Mouse (Mus musculus) heart, embryonic 11.5 days (tissue): ENCODE measurements around the gene Atcay. TPM values are rescaled to one million over a fixed set of nuclear protein-coding genes. Genes with fewer than 3 reads are reported as not detected.
"Not testable (repeated sequence)": the region's sequence is repeated elsewhere in the genome, so short reads cannot be mapped to it uniquely, and the experiment has no call there.

Experiments
- ATAC-seq: fragments of 200-750 bp; cut with Nextera tagmentation; replicated peaks from 2 replicates; pipeline ENCODE4 v1.8.0; 2017; ENCODE audit warnings: moderate library complexity; ENCODE audit not compliant: insufficient number of reproducible peaks, low FRiP score, low TSS enrichment
- H3K27ac ChIP-seq: fragments of 300-500 bp; sonication (generic); 2 replicates; pipeline ENCODE4 v1.5.1; 2014; ENCODE audit warnings: mild to moderate bottlenecking, low read depth, low read length
- H3K27me3 ChIP-seq: fragments of 300-500 bp; sonication (generic); 2 replicates; pipeline ENCODE4 v1.6.1; 2014; ENCODE audit warnings: mild to moderate bottlenecking, low read length, mixed read lengths; ENCODE audit not compliant: control insufficient read depth, insufficient read depth
- H3K36me3 ChIP-seq: fragments of 300-500 bp; sonication (generic); 2 replicates; pipeline ENCODE4 v1.6.1; 2014; ENCODE audit warnings: mild to moderate bottlenecking, low read length, moderate library complexity, mixed read lengths; ENCODE audit not compliant: control insufficient read depth, insufficient read depth
- H3K4me1 ChIP-seq: fragments of 300-500 bp; sonication (generic); 2 replicates; pipeline ENCODE4 v1.6.1; 2014; ENCODE audit warnings: low read length; ENCODE audit not compliant: control insufficient read depth, insufficient read depth
- H3K4me2 ChIP-seq: fragments of 300-500 bp; sonication (generic); 2 replicates; pipeline ENCODE4 v1.6.1; 2014; ENCODE audit warnings: mild to moderate bottlenecking, moderate library complexity
- H3K4me3 ChIP-seq: fragments of 300-500 bp; sonication (generic); 2 replicates; pipeline ENCODE4 v1.5.1; 2014; ENCODE audit warnings: low read depth, low read length
- H3K9ac ChIP-seq: fragments of 300-500 bp; sonication (generic); 2 replicates; pipeline ENCODE4 v1.6.1; 2014; ENCODE audit warnings: mild to moderate bottlenecking, low read depth, low read length, moderate library complexity
- H3K9me3 ChIP-seq: fragments of 300-500 bp; sonication (generic); replicated peaks from 2 replicates; pipeline ENCODE4 v1.6.1; 2016; ENCODE audit warnings: low read length; ENCODE audit not compliant: control insufficient read depth
- WGBS: fragments of 180-500 bp; shearing (Covaris S2); extraction: QIAGEN DNeasy Blood & Tissue Kit; methylation state at CpG from one replicate; pipeline ENCODE4 v1.1.7; 2014; ENCODE audit not compliant: insufficient replicate concordance; 5-methylcytosine and 5-hydroxymethylcytosine counted together
- polyA plus RNA-seq: library from polyadenylated mRNA; unstranded; fragments of >200 nt; fragmentation: Nextera tagmentation; extraction: Ambion mirVana; gene quantifications from 2 replicates; pipeline ENCODE4 v1.2.1, GENCODE M21; 2014

Gene Atcay
- polyA plus RNA-seq, 1 experiment from 2014 or later: 0.60 TPM

DNA sequence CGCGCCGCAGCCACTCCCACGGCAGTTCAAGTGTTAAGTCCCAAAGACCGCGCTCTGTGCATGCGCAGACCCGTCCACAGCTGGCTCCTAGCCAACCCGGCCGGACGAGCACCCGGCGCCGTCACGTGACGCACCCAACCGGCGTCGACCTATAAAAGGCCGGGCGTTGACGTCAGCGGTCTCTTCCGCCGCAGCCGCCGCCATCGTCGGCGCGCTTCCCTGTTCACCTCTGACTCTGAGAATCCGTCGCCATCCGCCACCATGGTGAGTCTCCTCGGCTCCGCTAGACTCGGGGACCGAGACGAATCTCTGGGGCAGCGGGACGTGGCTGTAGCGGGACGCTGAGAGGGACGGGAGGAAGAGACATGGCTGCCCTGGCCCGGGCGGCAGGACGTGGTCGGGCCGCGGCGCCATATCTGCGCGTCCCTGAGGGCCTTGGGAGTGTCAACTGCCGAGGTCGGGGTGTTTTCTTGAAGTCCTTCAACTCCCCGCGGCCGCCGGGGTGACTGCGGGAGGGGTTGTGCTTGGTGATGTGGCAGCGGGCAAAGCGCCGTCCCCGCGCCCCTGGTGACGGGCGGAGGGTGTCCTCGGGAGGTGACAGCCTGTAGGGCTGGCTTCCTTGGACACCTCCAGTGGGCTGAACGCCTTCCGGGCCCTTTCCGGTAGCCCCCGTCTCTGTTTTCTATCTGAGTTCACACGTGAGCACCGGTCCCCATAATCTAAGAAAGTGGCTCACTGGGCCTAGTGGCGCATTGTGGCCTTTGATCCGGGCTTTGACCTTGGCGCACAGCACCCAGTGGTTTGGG lies 54.0 kb downstream of the Atcay start, which contains the start of gene Eef2:
Eef2 (plus strand) TSS at position 166 of the 806 bp plus-strand sequence.
- H3K9me3 ChIP-seq: no peaks in the 10 kb centered on the region
- WGBS: under 1% methylated on average over 77 of the region's 77 CpGs
- ATAC-seq: peak; percentile 79
- peak within 1 kb of the TSS; percentile 100 for H3K4me3 ChIP-seq
- peak within 1 kb of the TSS; percentile 100 for H3K9ac ChIP-seq
- no peaks in the 10 kb centered on the region for H3K27me3 ChIP-seq
- peak within 1 kb of the TSS; percentile 93 for H3K27ac ChIP-seq
- peak within 1 kb of the TSS; percentile 98 for H3K4me2 ChIP-seq
- peaks cover 43% of the 10 kb centered on the region for H3K36me3 ChIP-seq
- H3K4me1 ChIP-seq: peaks cover 23% of the 10 kb centered on the region

DNA sequence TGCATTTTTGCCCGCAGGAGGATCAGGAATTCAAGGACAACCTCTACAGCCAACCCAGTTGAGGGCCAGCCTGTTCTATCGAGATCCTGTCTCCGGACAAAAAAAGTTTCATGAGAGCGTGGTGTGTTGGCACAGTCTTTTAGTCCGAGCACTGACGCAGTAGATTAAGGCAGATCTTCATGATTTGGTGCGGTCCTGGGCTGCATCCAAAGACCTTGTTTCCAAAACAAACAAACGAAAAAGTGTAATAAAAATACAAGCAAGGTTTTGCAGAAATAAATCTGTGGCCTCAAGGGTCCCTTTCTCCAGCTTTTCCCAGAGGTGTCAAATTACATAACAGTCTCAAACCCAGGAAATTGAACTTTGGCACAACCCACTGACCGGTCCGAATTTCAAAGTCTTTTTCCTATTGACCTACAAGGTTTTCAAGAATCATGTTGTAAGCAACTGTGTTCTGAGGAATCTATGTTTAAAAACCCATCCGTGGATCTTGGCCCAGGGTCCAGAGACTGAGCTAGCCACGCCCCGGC lies 54.6 kb downstream of the Atcay start:
- 6% methylated on average over 13 of the region's 13 CpGs for WGBS
- Histone ChIP-seq H3K9ac (peak overlapping the region; percentile 65), H3K4me1 (peaks cover 21% of the 10 kb centered on the region), H3K9me3 (no peaks in the 10 kb centered on the region), H3K4me3 (peak overlapping the region; percentile 100), H3K4me2 (peak overlapping the region; percentile 98), H3K27me3 (no peaks in the 10 kb centered on the region), H3K27ac (peak overlapping the region; percentile 93), H3K36me3 (peaks cover 36% of the 10 kb centered on the region)
- ATAC-seq: peak; percentile 8; the same call in 1 of the 2 replicates

DNA sequence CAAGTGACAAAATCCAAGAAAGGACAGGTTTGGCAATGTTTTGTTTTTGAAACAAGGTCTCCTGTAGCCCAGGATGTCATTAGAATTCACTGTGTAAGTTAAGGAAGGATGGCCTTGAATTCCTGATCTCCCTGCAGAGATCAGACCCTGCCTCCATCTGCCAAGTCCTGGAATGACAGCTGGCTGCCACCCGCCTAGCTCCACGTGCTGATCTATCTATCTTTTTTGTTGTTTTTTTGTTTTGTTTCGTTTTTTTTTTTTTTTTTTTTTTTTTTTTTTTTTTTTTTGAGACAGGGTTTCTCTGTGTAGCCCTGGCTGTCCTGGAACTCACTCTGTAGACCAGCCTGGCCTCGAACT lies 55.3 kb downstream of the Atcay start:
- peak overlapping the region; percentile 98 for H3K4me2 ChIP-seq
- H3K36me3 ChIP-seq: peaks cover 29% of the 10 kb centered on the region
- not testable (repeated sequence) for H3K9ac ChIP-seq, H3K9me3 ChIP-seq, H3K27me3 ChIP-seq, H3K4me3 ChIP-seq, ATAC-seq
- 14% methylated on average over 4 of the region's 4 CpGs for WGBS
- peaks cover 21% of the 10 kb centered on the region for H3K4me1 ChIP-seq
- H3K27ac ChIP-seq: peak overlapping the region; percentile 62; the same call in 1 of the 2 replicates

DNA sequence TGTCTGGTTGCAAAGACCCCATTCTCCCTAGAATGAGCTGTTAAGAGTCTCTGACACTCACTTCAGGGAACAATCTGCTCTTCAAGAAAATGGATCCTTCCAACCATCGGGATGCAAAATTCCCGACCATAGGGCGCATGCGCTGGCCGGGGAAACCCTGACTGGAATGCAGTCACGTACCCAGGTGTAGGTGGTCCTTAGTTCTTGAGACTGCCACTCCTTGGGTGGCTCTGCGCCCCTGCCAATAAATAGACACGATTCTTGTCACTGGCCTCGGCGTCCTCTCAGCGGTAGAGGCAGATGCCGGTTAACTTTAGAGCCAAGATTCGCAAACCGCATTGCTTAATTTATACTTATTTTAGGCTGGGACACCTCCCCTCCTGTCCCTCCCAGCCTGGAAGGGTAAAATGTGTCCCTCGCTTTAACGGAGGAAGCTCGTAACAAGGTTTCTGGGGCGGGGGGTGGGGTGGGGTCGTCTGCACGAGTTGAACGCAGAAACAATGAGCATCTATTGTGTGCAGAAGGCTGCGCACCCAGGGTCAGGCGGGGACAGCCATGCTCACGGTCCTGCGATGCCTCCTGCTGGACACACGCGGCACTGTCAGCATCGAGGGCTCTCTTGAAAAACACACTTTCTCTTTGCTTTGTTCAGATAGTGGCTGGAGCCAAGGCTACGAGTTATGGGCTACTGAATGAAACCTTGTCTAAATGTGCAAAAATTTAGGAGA lies 55.9 kb downstream of the Atcay start:
- 1% methylated on average over 29 of the region's 29 CpGs for WGBS
- H3K4me3 ChIP-seq: peak overlapping the region; percentile 43
- H3K9ac ChIP-seq: peak overlapping the region; percentile 57
- H3K27me3 ChIP-seq: no peaks in the 10 kb centered on the region
- peaks cover 24% of the 10 kb centered on the region for H3K36me3 ChIP-seq
- ATAC-seq: no peak
- H3K9me3 ChIP-seq: no peaks in the 10 kb centered on the region
- H3K27ac ChIP-seq: peak overlapping the region; percentile 62
- peaks cover 21% of the 10 kb centered on the region for H3K4me1 ChIP-seq
- H3K4me2 ChIP-seq: peak overlapping the region; percentile 76

- H3K4me3 ChIP-seq: 0 out of 2 replicates have a peak overlapping the region, but pooled peaks have one; percentile 4
- H3K4me1 ChIP-seq: peaks cover 23% of the 10 kb centered on the region
- WGBS: 11% methylated on average over 21 of the region's 21 CpGs
- H3K36me3 ChIP-seq: peaks cover 8% of the 10 kb centered on the region
- H3K27ac ChIP-seq: peak overlapping the region; percentile 79
- no peaks in the 10 kb centered on the region for H3K27me3 ChIP-seq
- no peak; the same call in 1 of the 2 replicates for ATAC-seq
- peak overlapping the region; percentile 39 for H3K9ac ChIP-seq
- H3K9me3 ChIP-seq: no peaks in the 10 kb centered on the region
- H3K4me2 ChIP-seq: peak overlapping the region; percentile 42
Observed at GRCm38 (mm10) chr10:81173132-81173531, 57.5 kb downstream of the Atcay start.

- H3K27ac ChIP-seq, H3K36me3 ChIP-seq, ATAC-seq, H3K9ac ChIP-seq, H3K27me3 ChIP-seq, H3K9me3 ChIP-seq: not testable (repeated sequence)
- WGBS: 40% methylated on average over 10 of the region's 14 CpGs
- peak overlapping the region; percentile 22; the same call in 1 of the 2 replicates for H3K4me2 ChIP-seq
- 0 out of 2 replicates have a peak overlapping the region, but pooled peaks have one; percentile 5 for H3K4me3 ChIP-seq
- peaks cover 14% of the 10 kb centered on the region for H3K4me1 ChIP-seq
Observed at GRCm38 (mm10) chr10:81169411-81169900, 61.2 kb downstream of the Atcay start.

- Histone ChIP-seq H3K9ac (peak overlapping the region; percentile 65), H3K4me1 (peaks cover 9% of the 10 kb centered on the region), H3K9me3 (no peaks in the 10 kb centered on the region), H3K4me3 (peak overlapping the region; percentile 92), H3K27ac (peak overlapping the region; percentile 75), H3K36me3 (no peaks in the 10 kb centered on the region), H3K4me2 (peak overlapping the region; percentile 89), H3K27me3 (no peaks in the 10 kb centered on the region)
- no peak; the same call in 1 of the 2 replicates for ATAC-seq
- WGBS: 5% methylated on average over 29 of the region's 29 CpGs
Observed at GRCm38 (mm10) chr10:81168521-81169244, 62.0 kb downstream of the Atcay start.

DNA sequence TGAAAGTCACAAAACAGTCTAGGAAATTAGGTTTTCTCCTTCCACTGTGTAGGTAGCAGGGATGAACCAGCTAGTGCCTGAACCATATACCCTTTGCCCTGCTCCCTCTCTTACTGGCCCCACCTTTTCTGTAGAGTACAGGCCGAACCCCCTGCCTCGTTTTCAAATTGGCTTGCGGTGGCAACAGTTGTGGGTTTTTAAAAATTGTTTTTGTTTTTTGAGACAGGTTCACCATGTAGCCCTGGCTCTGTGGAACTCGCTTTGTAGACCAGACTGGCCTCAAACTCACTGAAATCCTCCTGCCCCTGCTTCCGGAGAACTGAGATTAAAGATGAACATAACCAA lies 62.6 kb downstream of the Atcay start:
- Histone ChIP-seq H3K9me3 (no peaks in the 10 kb centered on the region), H3K4me2 (peak overlapping the region; percentile 89), H3K4me1 (peaks cover 9% of the 10 kb centered on the region), H3K27me3 (no peaks in the 10 kb centered on the region), H3K27ac (peak overlapping the region; percentile 75), H3K9ac (peak overlapping the region; percentile 65), H3K36me3 (no peaks in the 10 kb centered on the region), H3K4me3 (peak overlapping the region; percentile 92)
- 8% methylated on average over 5 of the region's 5 CpGs for WGBS
- ATAC-seq: peak; percentile 37
